Mouse (Mus musculus) heart, postnatal 25 days (tissue): ENCODE data around the gene Adamtsl1. TPM values are rescaled to one million over a fixed set of nuclear protein-coding genes. Genes with fewer than 3 reads are reported as not detected.

Experiments
- DNase-seq: peaks from one replicate; pipeline ENCODE4 v3.0.0; 2022; ENCODE audit warnings: low spot score
- intact Hi-C: fragments of 180-260 bp; cut with DNase I; formaldehyde crosslinking; loops from one replicate; pipeline ENCODE4 v1.15.1; 2025
- total RNA-seq, 2 experiments: library from RNA; stranded (reverse); gene quantifications; 2 replicates each; pipeline ENCODE4 v1.2.3; 2021

The Adamtsl1 gene
- total RNA-seq, 2 experiments from 2014 or later: 2.3 to 3.4 TPM

- DNase-seq: no peak
- intact Hi-C loops: no loop called here
Measured at GRCm38 (mm10) chr4:85889877-85890598, 376.1 kb downstream of the Adamtsl1 start.

- intact Hi-C loops: no loop called here
- no peak for DNase-seq
Measured at GRCm38 (mm10) chr4:85901316-85901715, 387.3 kb downstream of the Adamtsl1 start.

DNA sequence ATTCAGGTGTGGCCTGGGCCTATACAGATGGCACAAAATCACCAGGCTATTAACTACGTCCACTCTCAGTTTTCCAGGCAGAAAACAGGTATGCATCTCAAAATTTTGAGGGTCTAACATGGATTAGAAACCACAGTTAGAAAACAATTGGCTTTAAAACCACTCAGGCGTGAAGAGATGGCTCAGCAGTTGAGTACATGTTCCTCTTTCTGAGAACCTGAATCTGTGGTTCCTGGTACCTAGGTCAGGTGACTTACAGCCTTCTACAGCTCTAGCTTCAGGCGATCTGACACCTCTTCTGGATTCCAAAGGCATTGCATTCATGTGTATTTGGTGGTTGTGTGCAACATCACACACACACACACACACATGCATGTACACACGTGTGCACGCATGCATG, 390.2 kb downstream of the Adamtsl1 start:
- intact Hi-C loops: no loop called here
- no peak for DNase-seq

DNA sequence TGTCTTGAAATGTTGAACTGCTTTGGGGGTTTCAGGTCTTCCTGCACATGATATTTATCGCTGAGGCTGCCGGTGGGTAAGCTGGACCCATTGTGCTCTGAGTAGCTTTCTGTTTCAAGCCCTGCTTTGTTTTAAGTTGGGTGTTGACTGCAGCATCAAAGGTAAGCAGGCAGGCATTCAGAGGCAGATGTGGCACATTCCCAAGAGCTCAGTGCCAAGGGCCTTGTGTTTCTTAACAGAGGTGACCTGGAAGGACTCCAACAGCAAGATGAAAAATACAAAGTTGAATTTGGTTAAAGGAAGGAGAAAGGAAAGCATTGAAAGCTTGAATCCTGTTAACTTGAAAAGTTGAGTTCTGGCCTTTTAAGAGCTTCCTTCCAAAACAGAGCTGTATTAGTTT, 402.1 kb downstream of the Adamtsl1 start:
- intact Hi-C loops: no loop called here
- DNase-seq: no peak

GRCm38 (mm10) chr4:85918366-85918765, 404.4 kb downstream of the Adamtsl1 start:
- intact Hi-C loops: no loop called here
- DNase-seq: no peak

DNA sequence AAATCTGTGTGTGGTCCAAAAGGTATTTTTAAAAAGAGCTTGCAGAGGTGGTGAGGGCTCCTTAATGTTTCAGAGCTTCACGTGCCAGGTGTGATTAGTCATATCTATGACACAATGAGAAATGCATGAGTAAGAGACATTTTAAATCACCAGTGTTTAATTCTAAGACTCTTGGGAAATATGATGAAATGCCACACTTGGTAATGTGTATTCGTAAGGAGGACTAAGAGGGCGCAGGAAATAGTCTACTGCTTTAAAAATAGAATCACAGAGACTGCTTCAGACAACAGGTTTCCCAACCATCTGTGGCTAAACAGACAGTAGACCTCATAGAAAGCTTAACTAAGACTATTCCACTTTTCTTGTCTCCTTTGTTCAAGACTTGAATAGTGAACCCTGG, 406.5 kb downstream of the Adamtsl1 start:
- DNase-seq: no peak
- intact Hi-C loops: no loop called here

DNA sequence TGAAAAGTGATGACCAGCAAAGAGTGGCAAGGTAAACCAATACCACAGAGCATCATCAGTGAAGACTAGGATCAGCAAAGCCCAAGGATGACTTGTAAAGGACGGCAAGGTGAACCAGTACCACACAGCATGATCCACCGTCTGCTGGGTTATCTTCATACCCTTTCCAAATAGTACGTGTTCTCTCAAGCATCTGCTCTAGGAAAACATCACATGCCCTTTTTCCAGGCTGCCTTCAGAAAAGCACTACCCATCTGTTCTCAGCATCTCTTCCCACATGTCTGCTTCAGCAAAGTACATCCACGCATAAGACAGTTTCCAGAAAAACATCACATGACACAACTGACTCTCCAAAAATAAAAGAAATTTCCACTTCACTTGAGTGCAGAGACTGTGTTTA, 408.8 kb downstream of the Adamtsl1 start:
- no peak for DNase-seq
- intact Hi-C loops: no loop called here

- DNase-seq: no peak
Measured at GRCm38 (mm10) chr4:85932129-85932528, 418.2 kb downstream of the Adamtsl1 start.

GRCm38 (mm10) chr4:85939460-85939859, 425.5 kb downstream of the Adamtsl1 start:
- DNase-seq: no peak
- intact Hi-C loops: no loop called here

More at GRCm38 (mm10) chr4:85932129-85932528, 418.2 kb downstream of the Adamtsl1 start:
- intact Hi-C loops: no loop called here

DNA sequence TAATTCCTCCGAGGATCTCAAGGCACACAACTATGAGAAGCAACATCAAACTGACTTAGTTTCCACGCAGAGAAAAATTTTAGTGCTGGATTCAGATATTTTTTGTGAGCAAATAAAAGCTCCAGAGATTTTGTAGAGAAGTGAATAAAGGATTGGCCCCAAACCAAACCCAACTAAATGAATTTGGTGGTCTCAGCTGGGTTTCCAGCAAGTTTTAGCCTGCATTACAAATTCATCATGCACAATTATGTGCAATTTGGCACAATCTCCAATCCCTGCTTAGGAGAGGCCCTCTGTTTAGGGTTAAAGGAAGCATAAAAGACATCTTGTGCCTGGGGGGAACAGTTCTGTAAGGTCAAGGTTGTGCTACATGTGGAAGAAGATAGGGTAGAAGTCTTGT, 427.9 kb downstream of the Adamtsl1 start:
- DNase-seq: no peak
- intact Hi-C loops: no loop called here

GRCm38 (mm10) chr4:85953590-85953989, 439.6 kb downstream of the Adamtsl1 start:
- intact Hi-C loops: no loop called here
- no peak for DNase-seq

- no peak for DNase-seq
- intact Hi-C loops: no loop called here
Measured at GRCm38 (mm10) chr4:85955387-85955786, 441.4 kb downstream of the Adamtsl1 start.

DNA sequence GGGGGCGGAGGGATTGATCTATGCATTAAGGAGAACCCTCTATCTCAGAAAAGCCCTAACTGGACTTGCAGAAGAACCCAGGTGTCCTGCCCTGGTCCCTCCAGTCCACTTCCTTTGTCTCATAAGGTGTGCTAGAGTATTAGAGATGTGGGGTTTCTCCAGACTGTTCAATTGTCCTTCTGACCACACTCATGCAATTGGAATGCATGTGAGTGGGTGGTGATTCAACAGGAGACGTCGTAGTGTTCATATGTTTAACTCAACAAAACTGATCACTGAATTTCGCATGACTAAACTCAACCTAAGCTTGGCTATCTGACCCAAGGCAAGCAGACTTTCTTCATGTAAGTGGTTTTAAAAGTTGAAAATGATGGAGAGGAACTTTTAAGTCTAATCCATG, 443.3 kb downstream of the Adamtsl1 start:
- DNase-seq: no peak
- intact Hi-C loops: no loop called here

DNA sequence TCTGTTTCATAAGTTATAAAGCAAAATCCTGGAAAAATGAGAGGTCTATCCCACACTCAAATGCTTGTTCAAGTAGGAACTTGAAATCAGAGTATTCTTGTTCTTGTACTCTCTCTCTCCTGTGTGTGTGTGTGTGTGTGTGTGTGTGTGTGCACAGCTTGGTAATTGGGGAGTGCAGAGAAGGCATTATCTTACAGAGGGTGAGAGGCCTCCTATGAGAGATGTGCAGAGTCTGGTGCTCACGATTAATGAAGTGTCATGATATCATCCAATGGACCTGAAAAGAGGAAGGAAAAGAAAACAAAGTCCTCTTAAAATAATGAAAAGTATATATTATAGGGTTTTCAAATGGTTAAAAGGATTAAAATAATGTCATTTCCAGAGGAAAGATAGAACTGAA, 443.9 kb downstream of the Adamtsl1 start:
- no peak for DNase-seq
- intact Hi-C loops: no loop called here

DNA sequence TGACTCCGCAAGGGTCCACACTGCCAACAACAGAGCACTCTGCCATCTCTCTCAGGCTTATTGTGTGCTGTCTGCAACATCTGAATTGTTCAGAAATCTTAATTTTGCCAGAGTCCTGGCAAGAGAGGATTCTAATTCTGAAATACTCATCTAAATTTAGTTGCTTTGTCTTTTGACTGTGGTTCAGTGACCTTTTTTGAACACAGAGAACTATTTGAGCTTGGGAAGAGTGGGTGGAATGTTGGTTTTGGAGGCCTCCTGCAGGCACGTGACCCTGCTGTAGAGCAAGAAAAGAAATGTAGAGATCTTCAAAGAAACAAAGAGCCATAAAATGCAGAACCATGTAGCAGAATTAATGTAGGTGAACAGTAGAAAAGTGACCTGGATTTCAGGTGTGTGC, 445.0 kb downstream of the Adamtsl1 start:
- DNase-seq: no peak
- intact Hi-C loops: no loop called here

DNA sequence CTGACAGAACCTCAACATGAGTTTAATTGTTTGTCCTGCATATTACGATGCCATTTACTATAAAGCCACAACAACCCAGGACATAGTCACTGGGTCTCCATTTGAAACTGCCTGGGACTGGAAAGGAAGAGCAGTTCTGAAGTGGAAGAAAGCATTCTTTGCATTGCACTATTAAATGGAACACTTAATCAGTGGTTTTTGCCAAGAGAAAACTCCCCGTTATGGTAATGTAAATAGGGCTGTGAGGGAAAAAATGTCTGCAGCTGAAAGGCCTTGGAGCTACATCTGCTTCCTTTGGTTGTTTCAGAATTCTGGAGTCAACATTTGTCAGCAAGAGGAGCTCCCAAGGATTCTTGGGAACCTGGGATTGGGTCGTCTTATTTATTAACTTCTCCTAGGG, 462.2 kb downstream of the Adamtsl1 start:
- intact Hi-C loops: no loop called here
- DNase-seq: no peak

GRCm38 (mm10) chr4:85979206-85979605, 465.2 kb downstream of the Adamtsl1 start:
- DNase-seq: no peak
- intact Hi-C loops: no loop called here

DNA sequence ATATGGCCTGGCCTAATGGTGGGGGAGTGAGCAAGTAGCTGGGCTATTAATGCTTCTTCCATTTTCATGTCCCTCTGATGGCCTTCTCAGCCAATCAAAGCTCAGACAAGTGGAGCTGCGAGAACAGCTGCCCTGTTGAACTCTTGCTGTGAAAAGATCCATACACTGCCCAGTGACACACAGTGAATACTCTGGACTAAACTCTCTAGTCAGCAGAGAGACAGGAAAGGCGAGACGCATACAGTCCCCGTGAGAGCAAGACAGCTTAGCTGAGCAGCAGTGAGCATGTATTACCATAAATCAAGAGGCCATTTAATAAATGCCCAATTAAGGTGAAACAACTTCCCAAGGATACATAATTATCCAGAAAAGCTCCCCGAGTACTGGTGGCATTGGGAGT, 492.6 kb downstream of the Adamtsl1 start:
- DNase-seq: no peak
- intact Hi-C loops: no loop called here

- intact Hi-C loops: no loop called here
Measured at GRCm38 (mm10) chr4:86013640-86014039, 499.7 kb downstream of the Adamtsl1 start.

GRCm38 (mm10) chr4:86018928-86019327, 505.0 kb downstream of the Adamtsl1 start:
- DNase-seq: no peak
- intact Hi-C loops: no loop called here

More at GRCm38 (mm10) chr4:86013640-86014039, 499.7 kb downstream of the Adamtsl1 start:
- no peak for DNase-seq

GRCm38 (mm10) chr4:86019586-86019985, 505.6 kb downstream of the Adamtsl1 start:
- no peak for DNase-seq
- intact Hi-C loops: no loop called here
